Mouse (Mus musculus) hindlimb bud, embryonic 11.5 days (tissue): Measurements from ENCODE around the gene Tas2r122.
"Not testable (repeated sequence)": the region's sequence is repeated elsewhere in the genome, so short reads cannot be mapped to it uniquely, and the experiment has no call there.

Experiments
- DNase-seq: peaks from one replicate; pipeline ENCODE4 v3.0.0-alpha.2; 2012; ENCODE audit warnings: low read depth, low spot score; ENCODE audit errors: extremely low spot score

Tas2r122 gene

GRCm38 (mm10) chr6:132711828-132712227 is at the start of gene Tas2r122:
TSS of gene Tas2r122 (minus strand) at chr6:132711928.
- DNase-seq: no peak

GRCm38 (mm10) chr6:132754430-132754829 is 42.7 kb upstream of the Tas2r122 start, which contains the start of gene Tas2r124:
TSS of gene Tas2r124 (plus strand) at chr6:132754730.
- no peak for DNase-seq

DNA sequence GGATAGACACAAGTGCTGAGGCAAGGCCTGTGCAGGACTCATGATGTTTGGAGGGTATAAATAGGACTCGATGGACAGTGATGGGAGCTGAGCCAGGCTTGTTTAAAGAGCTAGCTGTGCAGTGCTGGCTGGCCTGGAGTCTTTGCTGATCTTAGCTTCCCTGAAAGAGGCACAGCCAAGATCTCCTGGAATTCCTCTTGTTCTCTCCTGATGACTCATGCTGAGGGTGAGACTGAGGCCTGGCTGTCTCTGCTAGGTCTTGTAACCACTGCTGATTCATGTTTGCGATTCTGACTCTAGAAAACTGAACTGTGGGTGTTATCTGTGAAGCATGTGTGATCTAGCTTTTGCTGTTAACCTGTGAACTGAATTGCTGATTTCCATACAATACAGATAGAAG is 38.5 kb upstream of the Tas2r122 start:
- no peak for DNase-seq

GRCm38 (mm10) chr6:132737935-132738334 is 26.2 kb upstream of the Tas2r122 start, which contains the start of gene Tas2r115:
TSS of gene Tas2r115 (minus strand) at chr6:132738035.
- DNase-seq: no peak

- DNase-seq: no peak
Measured at GRCm38 (mm10) chr6:132700907-132701306, 10.8 kb downstream of the Tas2r122 start, which contains the start of gene Tas2r121. TSS of gene Tas2r121 (minus strand) at chr6:132701007.

DNA sequence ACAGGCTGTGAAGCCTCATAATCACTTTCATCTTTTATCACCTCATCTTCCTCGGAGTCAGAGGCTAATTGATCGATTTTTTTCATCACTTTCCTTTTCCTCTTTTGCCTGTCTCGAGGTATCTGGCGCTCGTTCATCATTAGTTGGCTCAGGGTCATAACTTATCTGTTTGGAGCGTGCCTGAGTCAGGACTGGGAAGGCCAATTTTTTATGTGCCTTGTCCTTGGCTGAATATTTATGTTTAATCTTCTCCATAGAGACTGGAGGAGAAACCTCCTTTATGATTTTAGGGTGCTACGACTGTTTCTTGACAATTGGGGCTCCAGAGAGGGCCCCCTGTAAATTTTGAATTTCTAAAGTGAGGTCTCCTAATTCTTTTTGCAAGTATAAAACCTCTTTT is 20.1 kb downstream of the Tas2r122 start:
- not testable (repeated sequence) for DNase-seq
